Mouse (Mus musculus) intestine, embryonic 14.5 days (tissue): Measurements from ENCODE around the gene Tcf7l2. TPM values are rescaled to one million over a fixed set of nuclear protein-coding genes. Genes with fewer than 3 reads are reported as not detected.

Source experiments
- ATAC-seq: fragments of 200-750 bp; cut with Nextera tagmentation; replicated peaks from 2 replicates; pipeline ENCODE4 v1.8.0; 2017; ENCODE audit warnings: low read depth, moderate number of reproducible peaks, moderate TSS enrichment, moderate library complexity; ENCODE audit not compliant: low FRiP score, low TSS enrichment
- DNase-seq: peaks from one replicate; pipeline ENCODE4 v3.0.0-alpha.2; 2018; ENCODE audit warnings: low spot score
- H3K27ac ChIP-seq: fragments of 300-500 bp; sonication (generic); 2 replicates; pipeline ENCODE4 v1.5.1; 2014; ENCODE audit warnings: low read depth, mild to moderate bottlenecking, control low read depth
- H3K27me3 ChIP-seq: fragments of 300-500 bp; sonication (generic); replicated peaks from 2 replicates; pipeline ENCODE4 v1.6.1; 2014; ENCODE audit warnings: low read length, control low read depth; ENCODE audit not compliant: control insufficient read depth, insufficient read depth
- H3K36me3 ChIP-seq: fragments of 300-500 bp; sonication (generic); 2 replicates; pipeline ENCODE4 v1.6.1; 2014; ENCODE audit warnings: low read length, control low read depth; ENCODE audit not compliant: control insufficient read depth, insufficient read depth
- H3K4me1 ChIP-seq: fragments of 300-500 bp; sonication (generic); replicated peaks from 2 replicates; pipeline ENCODE4 v1.6.1; 2014; ENCODE audit warnings: low read length, control low read depth, mixed read lengths; ENCODE audit not compliant: control insufficient read depth, insufficient read depth
- H3K4me2 ChIP-seq: fragments of 300-500 bp; sonication (generic); 2 replicates; pipeline ENCODE4 v1.6.1; 2014; ENCODE audit warnings: low read length
- H3K4me3 ChIP-seq: fragments of 300-500 bp; sonication (generic); 2 replicates; pipeline ENCODE4 v1.5.1; 2014; ENCODE audit warnings: low read depth, low read length, control low read depth, mixed read lengths
- H3K9ac ChIP-seq: fragments of 300-500 bp; sonication (generic); 2 replicates; pipeline ENCODE4 v1.6.1; 2014; ENCODE audit warnings: mild to moderate bottlenecking, low read length
- H3K9me3 ChIP-seq: fragments of 300-500 bp; sonication (generic); 2 replicates; pipeline ENCODE4 v1.6.1; 2016; ENCODE audit warnings: low read length, control low read depth; ENCODE audit not compliant: control insufficient read depth
- WGBS: fragments of 180-500 bp; shearing (Covaris S2); extraction: QIAGEN DNeasy Blood & Tissue Kit; methylation state at CpG from one replicate; pipeline ENCODE4 v1.1.7; 2014; 5-methylcytosine and 5-hydroxymethylcytosine counted together
- polyA plus RNA-seq: library from polyadenylated mRNA; unstranded; fragments of >200 nt; fragmentation: Nextera tagmentation; extraction: Ambion mirVana; gene quantifications from 2 replicates; pipeline ENCODE4 v1.2.1, GENCODE M21; 2014

Gene Tcf7l2
- polyA plus RNA-seq, 1 experiment from 2014 or later, result 97.2 TPM

GRCm38 (mm10) chr19:55865049-55865448 lies 123.4 kb downstream of the Tcf7l2 start:
- H3K27ac ChIP-seq, result no peak overlapping the region
- H3K9me3 ChIP-seq, result no peaks in the 10 kb centered on the region
- no peak for DNase-seq
- 83% methylated on average over 2 of the region's 2 CpGs for WGBS
- no peak overlapping the region for H3K4me3 ChIP-seq
- ATAC-seq, result no peak
- H3K9ac ChIP-seq, result no peak overlapping the region
- no peak overlapping the region for H3K4me2 ChIP-seq
- peaks cover 5% of the 10 kb centered on the region; the same call in 1 of the 2 replicates for H3K4me1 ChIP-seq
- H3K27me3 ChIP-seq, result no peaks in the 10 kb centered on the region
- H3K36me3 ChIP-seq, result peaks cover 5% of the 10 kb centered on the region; the same call in 1 of the 2 replicates

GRCm38 (mm10) chr19:55865774-55866578 lies 124.4 kb downstream of the Tcf7l2 start:
- no peak overlapping the region for H3K9ac ChIP-seq
- DNase-seq (no peak), ATAC-seq (peak; percentile 78)
- H3K4me3 ChIP-seq, result no peak overlapping the region
- H3K27me3 ChIP-seq, result no peaks in the 10 kb centered on the region
- WGBS, result 78% methylated on average over 13 of the region's 13 CpGs
- no peaks in the 10 kb centered on the region for H3K9me3 ChIP-seq
- H3K27ac ChIP-seq, result no peak overlapping the region
- H3K4me1 ChIP-seq, result peaks cover 5% of the 10 kb centered on the region; the same call in 1 of the 2 replicates
- peaks cover 6% of the 10 kb centered on the region; the same call in 1 of the 2 replicates for H3K36me3 ChIP-seq
- H3K4me2 ChIP-seq, result no peak overlapping the region

GRCm38 (mm10) chr19:55867255-55867654 lies 125.6 kb downstream of the Tcf7l2 start:
- H3K4me2 ChIP-seq, result no peak overlapping the region
- peaks cover 6% of the 10 kb centered on the region; the same call in 1 of the 2 replicates for H3K36me3 ChIP-seq
- no peaks in the 10 kb centered on the region for H3K9me3 ChIP-seq
- WGBS, result 71% methylated on average over 6 of the region's 6 CpGs
- no peak overlapping the region for H3K27ac ChIP-seq
- peaks cover 5% of the 10 kb centered on the region; the same call in 1 of the 2 replicates for H3K4me1 ChIP-seq
- H3K27me3 ChIP-seq, result no peaks in the 10 kb centered on the region
- DNase-seq (no peak), ATAC-seq (no peak)
- H3K9ac ChIP-seq, result no peak overlapping the region
- H3K4me3 ChIP-seq, result no peak overlapping the region

- H3K27ac ChIP-seq, result no peak overlapping the region
- no peak overlapping the region for H3K4me2 ChIP-seq
- peaks cover 6% of the 10 kb centered on the region; the same call in 1 of the 2 replicates for H3K36me3 ChIP-seq
- H3K4me1 ChIP-seq, result peaks cover 5% of the 10 kb centered on the region; the same call in 1 of the 2 replicates
- no peak overlapping the region for H3K9ac ChIP-seq
- H3K4me3 ChIP-seq, result no peak overlapping the region
- DNase-seq (no peak), ATAC-seq (no peak)
- WGBS, result 65% methylated on average over 3 of the region's 3 CpGs
- no peaks in the 10 kb centered on the region for H3K9me3 ChIP-seq
- H3K27me3 ChIP-seq, result no peaks in the 10 kb centered on the region
Measured at GRCm38 (mm10) chr19:55867905-55868304, 126.3 kb downstream of the Tcf7l2 start.

GRCm38 (mm10) chr19:55868597-55868996 lies 127.0 kb downstream of the Tcf7l2 start:
- DNase-seq (no peak), ATAC-seq (no peak)
- H3K4me3 ChIP-seq, result no peak overlapping the region
- 98% methylated on average over 4 of the region's 4 CpGs for WGBS
- no peak overlapping the region for H3K9ac ChIP-seq
- H3K27ac ChIP-seq, result no peak overlapping the region
- H3K36me3 ChIP-seq, result peaks cover 6% of the 10 kb centered on the region; the same call in 1 of the 2 replicates
- H3K9me3 ChIP-seq, result no peaks in the 10 kb centered on the region
- H3K4me2 ChIP-seq, result no peak overlapping the region
- no peaks in the 10 kb centered on the region for H3K27me3 ChIP-seq
- peaks cover 5% of the 10 kb centered on the region; the same call in 1 of the 2 replicates for H3K4me1 ChIP-seq

- Histone ChIP-seq H3K27me3 (no peaks in the 10 kb centered on the region), H3K27ac (no peak overlapping the region), H3K36me3 (peaks cover 3% of the 10 kb centered on the region; the same call in 1 of the 2 replicates), H3K9ac (no peak overlapping the region), H3K4me2 (no peak overlapping the region), H3K4me1 (peaks cover 5% of the 10 kb centered on the region), H3K4me3 (no peak overlapping the region), H3K9me3 (no peaks in the 10 kb centered on the region)
- no peak for DNase-seq
- 57% methylated on average over 12 of the region's 12 CpGs for WGBS
- no peak for ATAC-seq
Measured at GRCm38 (mm10) chr19:55870825-55871224, 129.2 kb downstream of the Tcf7l2 start.

GRCm38 (mm10) chr19:55871496-55871895 lies 129.9 kb downstream of the Tcf7l2 start:
- WGBS, result 71% methylated on average over 3 of the region's 3 CpGs
- peaks cover 5% of the 10 kb centered on the region for H3K4me1 ChIP-seq

GRCm38 (mm10) chr19:55873221-55873620 lies 131.6 kb downstream of the Tcf7l2 start:
- Histone ChIP-seq H3K9ac (no peak overlapping the region), H3K4me1 (no peaks in the 10 kb centered on the region; the same call in none of the 2 replicates), H3K4me2 (no peak overlapping the region), H3K9me3 (no peaks in the 10 kb centered on the region), H3K4me3 (no peak overlapping the region), H3K27ac (no peak overlapping the region), H3K36me3 (peaks cover 3% of the 10 kb centered on the region; the same call in 1 of the 2 replicates), H3K27me3 (no peaks in the 10 kb centered on the region)
- ATAC-seq (no peak), DNase-seq (no peak)
- 71% methylated on average over 3 of the region's 3 CpGs for WGBS

More at GRCm38 (mm10) chr19:55871496-55871895, 129.9 kb downstream of the Tcf7l2 start:
- Histone ChIP-seq H3K9ac (no peak overlapping the region), H3K36me3 (peaks cover 3% of the 10 kb centered on the region; the same call in 1 of the 2 replicates), H3K9me3 (no peaks in the 10 kb centered on the region), H3K27me3 (no peaks in the 10 kb centered on the region), H3K4me2 (no peak overlapping the region), H3K27ac (no peak overlapping the region), H3K4me3 (no peak overlapping the region)
- ATAC-seq (no peak), DNase-seq (no peak)
